Mouse (Mus musculus) thymus, adult 2 months (tissue): ENCODE data around the gene Otop1.

Experiments used
- CTCF ChIP-seq: fragments of 200-500 bp; IDR thresholded peaks from 2 replicates; pipeline ENCODE4 v1.5.1; 2012; ENCODE audit warnings: mild to moderate bottlenecking, control low read depth, low read length, moderate library complexity, borderline replicate concordance; ENCODE audit not compliant: control insufficient read depth, poor library complexity, insufficient read depth; ENCODE audit errors: extremely low read depth
- POLR2A ChIP-seq: fragments of 200-500 bp; IDR thresholded peaks from 2 replicates; pipeline ENCODE4 v1.6.1; 2012; ENCODE audit warnings: mild to moderate bottlenecking, low read length, control low read depth, moderate library complexity; ENCODE audit not compliant: control insufficient read depth, poor library complexity, insufficient read depth; ENCODE audit errors: extremely low read depth

GRCm38 (mm10) chr5:38258034-38258772, 17.6 kb upstream of the Otop1 start:
- no peak for TF ChIP-seq CTCF
- no peak for TF ChIP-seq POLR2A
